Mouse (Mus musculus): ENCODE data around the gene Slc12a4.
"Not testable (repeated sequence)": the region's sequence is repeated elsewhere in the genome, so short reads cannot be mapped to it uniquely, and the experiment has no call there.

Slc12a4 gene

DNA sequence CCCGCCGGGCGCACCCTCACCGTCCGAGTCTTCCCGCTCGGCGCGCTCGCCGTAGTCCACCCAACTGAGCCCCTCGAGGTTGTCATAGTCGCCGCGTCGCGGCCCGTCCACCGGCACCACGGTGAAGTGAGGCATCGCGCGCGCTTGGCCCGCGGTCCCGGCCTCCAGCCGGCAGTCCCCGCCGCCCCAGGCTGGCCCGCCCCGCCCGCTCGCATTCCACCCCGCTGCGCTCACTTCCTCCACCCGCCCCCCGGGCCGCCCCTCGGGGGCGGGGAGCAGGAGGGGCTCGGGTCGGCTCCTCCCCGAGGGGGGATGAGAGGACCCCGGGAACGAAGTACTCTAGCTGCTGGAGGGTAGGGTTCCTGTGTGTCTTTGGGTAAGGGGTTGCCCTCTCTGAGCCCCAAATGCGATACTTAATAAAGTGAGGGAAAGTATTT lies at the start of gene Slc12a4:
Slc12a4 (minus strand) TSS at position 193 of the 437 bp plus-strand sequence.
- no peak for DNase-seq (ENCODE audit: low spot score in 2 of 2)

GRCm38 (mm10) chr8:106012203-106012602 lies 46.3 kb upstream of the Slc12a4 start:
- DNase-seq (ENCODE audit: low spot score in 2 of 2) = not testable (repeated sequence)

DNA sequence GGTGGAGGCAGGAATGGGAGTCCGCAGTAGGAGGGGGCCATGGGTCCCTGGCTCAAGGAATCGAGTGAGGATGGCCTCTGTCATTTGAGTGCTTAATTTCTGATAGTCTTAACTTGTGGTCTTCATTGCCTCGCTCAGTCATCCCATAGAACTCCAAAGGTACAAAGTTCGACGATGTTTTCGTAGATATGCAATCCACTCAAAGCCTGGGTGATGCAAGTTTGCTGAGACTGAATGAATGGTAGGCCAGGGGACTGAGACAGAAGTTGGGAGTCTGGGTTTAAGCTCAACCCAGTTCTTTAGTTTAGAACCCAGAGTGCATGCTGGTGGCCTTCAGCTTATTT lies 45.7 kb upstream of the Slc12a4 start, which contains the start of gene Ddx28:
Ddx28 (minus strand) TSS at position 240 of the 344 bp plus-strand sequence.
- no peak for DNase-seq (ENCODE audit: low spot score in 2 of 2)

GRCm38 (mm10) chr8:106010748-106011642 lies 45.1 kb upstream of the Slc12a4 start:
- DNase-seq (ENCODE audit: low spot score in 2 of 2) = peak; percentile 85 to 94

- not testable (repeated sequence) for DNase-seq (ENCODE audit: low spot score in 2 of 2)
These were observed 42.0 kb upstream of the Slc12a4 start for GRCm38 (mm10) chr8:106007891-106008290.

GRCm38 (mm10) chr8:106007135-106007534 lies 41.2 kb upstream of the Slc12a4 start:
- DNase-seq (ENCODE audit: low spot score in 2 of 2) = no peak

- DNase-seq (ENCODE audit: low spot score in 2 of 2) = no peak
These were observed 40.5 kb upstream of the Slc12a4 start for GRCm38 (mm10) chr8:106006413-106006812.

DNA sequence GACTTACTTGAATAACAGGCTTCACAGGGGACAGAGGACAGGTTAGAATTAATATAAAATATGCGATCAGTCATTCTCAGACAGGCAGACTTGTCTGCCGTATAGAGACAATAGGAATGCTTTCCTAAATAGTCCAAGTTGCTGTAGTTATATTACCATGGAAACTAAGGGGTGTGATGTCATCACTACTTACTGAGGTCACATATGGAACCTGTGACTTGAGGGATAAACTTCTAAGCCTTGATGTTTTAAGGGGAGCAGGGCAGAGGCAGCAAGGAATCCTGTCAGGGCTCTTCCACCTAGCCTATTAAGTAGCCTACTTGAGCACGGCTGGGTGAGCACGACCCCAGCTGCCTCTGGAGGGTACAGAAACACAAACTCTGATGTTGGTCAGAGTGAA lies 40.0 kb upstream of the Slc12a4 start, which contains the start of gene Dpep2nb:
Dpep2nb (minus strand) TSS at position 101 of the 400 bp plus-strand sequence.
- no peak for DNase-seq (ENCODE audit: low spot score in 2 of 2)

DNA sequence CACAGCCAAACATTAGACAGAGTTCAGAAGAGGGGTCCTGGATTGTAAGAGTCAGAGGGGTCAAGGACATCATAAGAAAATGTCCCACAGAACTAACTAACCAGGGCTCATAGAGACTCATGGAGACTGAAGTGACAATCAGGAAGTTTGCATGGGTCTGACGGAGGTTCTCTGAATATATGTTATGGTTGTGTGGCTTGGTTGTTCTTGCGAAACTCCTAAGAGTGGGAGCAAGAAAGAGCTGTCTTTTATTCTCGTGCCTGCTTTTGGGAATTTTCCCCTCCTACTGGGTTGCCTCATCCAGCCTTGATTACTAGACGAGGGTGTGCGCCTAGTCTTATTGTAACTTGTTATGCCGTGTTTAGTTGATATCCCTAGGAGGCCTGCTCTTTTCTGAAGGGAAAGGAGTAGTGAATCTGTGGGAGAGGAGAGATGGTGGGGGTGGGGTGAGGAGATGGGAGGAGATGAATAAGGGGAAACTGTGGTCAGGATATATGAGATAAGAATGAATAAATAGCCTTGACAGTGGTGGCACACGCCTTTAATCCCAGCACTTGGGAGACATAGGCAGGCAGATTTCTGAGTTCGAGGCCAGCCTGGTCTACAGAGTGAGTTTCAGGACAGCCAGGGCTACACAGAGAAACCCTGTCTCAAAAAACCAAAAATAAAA lies 38.8 kb upstream of the Slc12a4 start:
- DNase-seq (ENCODE audit: low spot score in 2 of 2) = no peak

DNA sequence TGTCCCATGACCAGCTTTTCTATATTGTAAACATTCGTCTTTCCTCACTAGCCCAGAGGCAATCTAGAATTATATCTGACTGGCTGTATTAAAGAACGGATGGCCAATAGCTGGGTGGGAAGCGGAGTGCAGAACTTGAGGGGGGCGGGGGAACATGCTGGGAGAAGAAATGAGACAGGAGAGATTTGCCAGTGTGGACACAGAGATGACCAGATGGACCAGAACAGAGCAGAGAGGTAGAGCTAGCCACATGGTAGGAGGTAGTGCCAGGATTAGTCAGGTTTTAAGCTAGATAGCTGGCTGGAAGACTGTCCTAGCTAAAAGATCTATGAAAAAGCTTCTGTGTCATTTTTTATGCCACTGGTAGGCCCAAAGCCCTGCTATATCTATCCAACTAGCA lies 36.0 kb upstream of the Slc12a4 start:
- DNase-seq (ENCODE audit: low spot score in 2 of 2) = no peak

DNA sequence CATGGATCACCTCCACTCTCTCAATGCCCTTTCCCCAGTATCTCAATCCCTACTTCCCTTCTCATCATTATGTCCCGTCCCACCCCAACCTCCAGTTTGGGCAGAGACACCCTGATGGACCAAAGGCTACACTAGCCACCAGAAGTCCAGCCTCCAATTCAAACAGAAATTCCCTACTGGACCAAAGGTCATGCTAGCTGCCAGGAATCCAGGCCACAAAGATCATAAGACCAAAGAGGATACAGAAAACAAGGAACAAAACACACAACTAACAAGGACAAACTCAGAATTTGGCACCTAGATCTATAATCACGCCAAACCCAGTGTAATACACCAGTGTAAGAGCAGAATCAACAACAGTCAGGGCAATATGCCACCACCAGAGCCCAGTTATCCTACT lies 33.1 kb upstream of the Slc12a4 start:
- no peak for DNase-seq (ENCODE audit: low spot score in 2 of 2)

DNA sequence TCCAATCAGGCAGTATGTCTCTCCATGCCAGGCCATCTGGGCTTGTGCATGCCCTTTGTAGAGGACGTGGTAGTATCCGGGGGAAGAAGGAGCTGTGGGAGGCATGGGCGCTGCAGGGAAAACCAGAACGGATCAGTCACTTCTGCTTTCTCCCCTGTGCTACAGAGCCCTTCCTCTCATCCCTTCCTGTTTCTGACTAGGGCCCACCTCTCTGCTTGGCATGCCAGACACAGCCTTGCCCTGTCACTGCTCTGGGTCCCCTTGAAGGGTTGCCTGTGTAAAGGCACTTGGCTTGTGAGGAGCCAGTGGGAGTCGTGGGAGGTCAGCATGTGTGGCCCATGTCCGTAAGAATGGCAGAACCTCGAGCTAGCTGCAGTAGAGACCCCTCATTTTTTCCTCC lies 30.5 kb upstream of the Slc12a4 start:
- DNase-seq (ENCODE audit: low spot score in 2 of 2) = no peak

DNA sequence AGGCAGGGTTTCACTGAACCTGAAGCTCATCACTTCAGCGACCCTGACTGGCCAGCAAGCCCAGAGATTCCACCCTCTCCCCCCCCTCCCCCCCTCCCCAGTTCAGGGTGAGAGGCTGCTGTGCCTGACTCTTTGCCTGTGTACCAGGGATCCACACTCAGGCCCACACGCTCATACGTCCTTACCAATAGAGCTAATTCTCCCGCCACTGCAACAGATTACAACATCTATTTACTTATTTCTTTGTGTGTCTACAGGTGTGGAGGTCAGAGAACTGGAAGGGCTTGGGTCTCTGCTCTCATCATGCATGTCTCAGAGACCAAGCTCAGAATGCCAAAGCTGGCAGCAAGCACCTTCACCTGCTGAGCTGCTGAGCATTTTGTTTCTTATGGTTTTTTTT lies 27.3 kb upstream of the Slc12a4 start:
- DNase-seq (ENCODE audit: low spot score in 2 of 2) = no peak

- DNase-seq (ENCODE audit: low spot score in 2 of 2) = no peak
These were observed 26.6 kb upstream of the Slc12a4 start for GRCm38 (mm10) chr8:105992499-105992898.

GRCm38 (mm10) chr8:105991546-105991945 lies 25.6 kb upstream of the Slc12a4 start:
- DNase-seq (ENCODE audit: low spot score in 2 of 2) = no peak

GRCm38 (mm10) chr8:105990856-105991387 lies 25.0 kb upstream of the Slc12a4 start, which contains the start of gene Dus2:
TSS of gene Dus2 (plus strand) at chr8:105991337.
- peak in 1 of 2 experiments; percentile 42 for DNase-seq (ENCODE audit: low spot score in 2 of 2)

DNA sequence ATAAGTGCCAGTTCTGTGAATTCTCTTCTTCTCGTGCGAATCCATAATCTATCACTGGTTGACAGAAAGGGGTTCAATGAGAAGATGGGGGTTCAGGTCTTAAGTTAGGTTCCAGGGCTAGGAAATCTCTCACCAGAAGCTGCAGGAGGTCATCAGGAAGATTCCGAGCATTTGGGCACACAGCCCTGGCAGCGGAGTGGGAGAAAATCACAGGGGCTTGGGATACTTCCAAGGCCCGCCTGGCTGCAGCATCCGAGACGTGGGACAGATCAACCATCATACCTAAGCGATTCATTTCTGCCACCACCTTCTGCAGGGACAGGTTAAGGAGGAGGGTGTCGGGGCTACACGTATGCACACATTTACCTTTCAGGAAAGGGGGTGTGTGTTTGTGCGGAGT lies 22.6 kb upstream of the Slc12a4 start:
- no peak for DNase-seq (ENCODE audit: low spot score in 2 of 2)

DNA sequence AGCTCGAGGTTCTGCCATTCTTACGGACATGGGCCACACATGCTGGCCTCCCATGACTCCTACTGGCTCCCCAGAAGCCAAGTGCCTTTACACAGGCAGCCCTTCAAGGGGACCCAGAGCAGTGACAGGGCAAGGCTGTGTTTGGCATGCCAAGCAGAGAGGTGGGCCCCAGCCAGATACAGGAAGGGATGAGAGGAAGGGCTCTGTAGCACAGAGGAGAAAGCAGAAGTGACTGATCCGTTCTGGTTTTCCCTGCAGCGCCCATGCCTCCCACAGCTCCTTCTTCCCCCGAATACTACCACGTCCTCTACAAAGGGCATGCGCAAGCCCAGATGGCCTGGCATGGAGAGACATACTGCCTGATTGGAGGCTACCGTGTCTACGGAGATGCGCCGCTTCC lies 17.5 kb upstream of the Slc12a4 start:
- not testable (repeated sequence) for DNase-seq (ENCODE audit: low spot score in 2 of 2)

DNA sequence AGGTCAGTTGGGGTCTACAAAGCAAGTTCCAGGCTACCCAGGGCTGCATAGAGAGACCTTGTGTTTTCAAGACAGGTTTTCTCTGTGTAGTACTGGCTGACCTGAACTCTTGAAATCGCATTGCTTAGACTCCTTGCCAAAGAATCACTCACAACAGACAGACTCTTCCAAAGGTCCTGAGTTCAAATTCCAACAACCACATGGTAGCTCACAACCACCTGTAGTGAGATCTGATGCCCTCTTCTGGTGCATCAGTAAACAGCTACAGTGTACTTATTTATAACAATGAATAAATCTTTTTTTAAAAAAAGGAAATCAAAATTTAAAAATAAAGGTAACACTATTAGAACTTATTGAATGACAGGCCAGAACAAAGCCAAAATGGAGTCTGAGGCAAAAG lies 15.2 kb upstream of the Slc12a4 start:
- DNase-seq (ENCODE audit: low spot score in 2 of 2) = no peak

- DNase-seq (ENCODE audit: low spot score in 2 of 2) = no peak
These were observed 13.4 kb upstream of the Slc12a4 start, which contains the start of gene Dpep3 for GRCm38 (mm10) chr8:105979325-105979724. TSS of gene Dpep3 (minus strand) at chr8:105979429.

DNA sequence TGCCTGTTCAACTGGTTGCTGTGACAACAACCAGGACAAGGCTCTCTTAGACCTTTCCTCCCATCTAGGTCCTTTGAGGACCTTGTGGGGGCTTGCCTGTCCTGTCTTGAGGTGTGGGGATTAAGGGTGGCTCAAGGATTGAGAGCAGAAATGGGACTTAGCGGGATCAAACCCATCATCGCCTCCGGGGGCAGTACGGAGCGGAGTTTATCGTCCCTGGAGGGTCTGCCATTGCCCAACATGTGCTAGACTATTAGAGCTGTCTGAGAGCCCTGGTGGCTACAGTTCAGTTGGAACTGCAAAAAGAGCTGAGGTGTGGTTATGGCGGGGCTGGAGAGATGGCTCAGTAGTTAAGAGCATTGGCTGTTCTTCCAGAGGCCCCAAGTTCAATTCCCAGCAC lies 9.5 kb upstream of the Slc12a4 start:
- no peak for DNase-seq (ENCODE audit: low spot score in 2 of 2)

GRCm38 (mm10) chr8:105971019-105971720 lies 5.3 kb upstream of the Slc12a4 start:
- no peak for DNase-seq (ENCODE audit: low spot score in 2 of 2)
